Mouse (Mus musculus) neural tube, embryonic 13.5 days (tissue): Measurements from ENCODE around the gene Hist1h2aa. TPM values are rescaled to one million over a fixed set of nuclear protein-coding genes. Genes with fewer than 3 reads are reported as not detected.

Experiments used
- ATAC-seq: fragments of 200-750 bp; cut with Nextera tagmentation; 2 replicates; pipeline ENCODE4 v1.8.0; 2017; ENCODE audit warnings: low read depth, mild to moderate bottlenecking, moderate TSS enrichment, moderate library complexity
- H3K27ac ChIP-seq: fragments of 300-500 bp; sonication (generic); replicated peaks from 2 replicates; pipeline ENCODE4 v1.5.1; 2015; ENCODE audit warnings: moderate library complexity, mild to moderate bottlenecking, inconsistent platforms
- H3K27me3 ChIP-seq: fragments of 300-500 bp; sonication (generic); 2 replicates; pipeline ENCODE4 v1.6.1; 2015; ENCODE audit warnings: mild to moderate bottlenecking, inconsistent platforms
- H3K36me3 ChIP-seq: fragments of 300-500 bp; sonication (generic); 2 replicates; pipeline ENCODE4 v1.6.1; 2015; ENCODE audit warnings: mild to moderate bottlenecking, inconsistent platforms
- H3K4me1 ChIP-seq: fragments of 300-500 bp; sonication (generic); replicated peaks from 2 replicates; pipeline ENCODE4 v1.6.1; 2015; ENCODE audit warnings: inconsistent platforms
- H3K4me2 ChIP-seq: fragments of 300-500 bp; sonication (generic); 2 replicates; pipeline ENCODE4 v1.6.1; 2015; ENCODE audit warnings: inconsistent platforms, mild to moderate bottlenecking, moderate library complexity
- H3K4me3 ChIP-seq: fragments of 300-500 bp; sonication (generic); 2 replicates; pipeline ENCODE4 v1.5.1; 2015; ENCODE audit warnings: mild to moderate bottlenecking, inconsistent platforms
- H3K9ac ChIP-seq: fragments of 300-500 bp; sonication (generic); 2 replicates; pipeline ENCODE4 v1.6.1; 2015; ENCODE audit warnings: moderate library complexity, mild to moderate bottlenecking, inconsistent platforms
- H3K9me3 ChIP-seq: fragments of 300-500 bp; sonication (generic); 2 replicates; pipeline ENCODE4 v1.6.1; 2016; ENCODE audit warnings: inconsistent platforms
- WGBS: fragments of 180-500 bp; shearing (Covaris S2); methylation state at CpG from one replicate; pipeline ENCODE4 v1.1.7; 2015; 5-methylcytosine and 5-hydroxymethylcytosine counted together
- polyA plus RNA-seq: library from polyadenylated mRNA; unstranded; fragments of >200 nt; fragmentation: Nextera tagmentation; extraction: Ambion mirVana; gene quantifications from 2 replicates; pipeline ENCODE4 v1.2.1, GENCODE M21; 2015

Gene Hist1h2aa
- polyA plus RNA-seq = not detected in 2 replicates

DNA sequence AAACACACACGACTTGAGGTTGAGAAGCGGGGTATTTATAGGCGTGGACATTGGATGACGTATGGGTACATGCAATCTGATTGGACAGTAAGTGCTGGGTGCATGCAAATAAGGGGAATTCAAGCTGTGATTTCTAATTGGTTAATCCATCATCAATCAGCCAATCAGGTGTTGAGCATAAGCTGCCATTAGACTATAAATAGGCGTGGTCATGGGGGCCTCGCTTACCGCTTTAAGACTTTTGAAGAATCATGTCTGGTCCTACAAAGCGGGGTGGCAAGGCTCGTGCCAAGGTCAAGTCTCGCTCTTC, at the start of gene Hist1h2aa:
Gene Hist1h2aa, plus strand, starts transcription at position 252 of the 310 bp plus-strand sequence.
- H3K9me3 ChIP-seq = no peaks in the 10 kb centered on the region
- no peaks in the 10 kb centered on the region for H3K4me1 ChIP-seq
- WGBS = 94% methylated on average over 10 of the region's 10 CpGs
- H3K36me3 ChIP-seq = no peaks in the 10 kb centered on the region
- H3K27me3 ChIP-seq = no peaks in the 10 kb centered on the region
- H3K4me3 ChIP-seq = no peak within 1 kb of the TSS
- no peak within 1 kb of the TSS for H3K27ac ChIP-seq
- no peak within 1 kb of the TSS for H3K4me2 ChIP-seq
- H3K9ac ChIP-seq = no peak within 1 kb of the TSS
- ATAC-seq = no peak

GRCm38 (mm10) chr13:23885540-23885939, 48.7 kb upstream of the Hist1h2aa start:
- Histone ChIP-seq H3K27ac (no peak overlapping the region), H3K4me2 (no peak overlapping the region), H3K27me3 (no peaks in the 10 kb centered on the region), H3K4me1 (no peaks in the 10 kb centered on the region), H3K9me3 (no peaks in the 10 kb centered on the region), H3K9ac (no peak overlapping the region), H3K36me3 (no peaks in the 10 kb centered on the region), H3K4me3 (no peak overlapping the region)
- no peak for ATAC-seq
- WGBS = 51% methylated on average over 2 of the region's 2 CpGs

GRCm38 (mm10) chr13:23887026-23887725, 47.1 kb upstream of the Hist1h2aa start:
- Histone ChIP-seq H3K4me2 (no peak overlapping the region), H3K36me3 (no peaks in the 10 kb centered on the region), H3K27me3 (no peaks in the 10 kb centered on the region), H3K9ac (no peak overlapping the region), H3K27ac (no peak overlapping the region), H3K4me1 (no peaks in the 10 kb centered on the region), H3K4me3 (no peak overlapping the region), H3K9me3 (no peaks in the 10 kb centered on the region)
- 84% methylated on average over 3 of the region's 3 CpGs for WGBS
- ATAC-seq = no peak

DNA sequence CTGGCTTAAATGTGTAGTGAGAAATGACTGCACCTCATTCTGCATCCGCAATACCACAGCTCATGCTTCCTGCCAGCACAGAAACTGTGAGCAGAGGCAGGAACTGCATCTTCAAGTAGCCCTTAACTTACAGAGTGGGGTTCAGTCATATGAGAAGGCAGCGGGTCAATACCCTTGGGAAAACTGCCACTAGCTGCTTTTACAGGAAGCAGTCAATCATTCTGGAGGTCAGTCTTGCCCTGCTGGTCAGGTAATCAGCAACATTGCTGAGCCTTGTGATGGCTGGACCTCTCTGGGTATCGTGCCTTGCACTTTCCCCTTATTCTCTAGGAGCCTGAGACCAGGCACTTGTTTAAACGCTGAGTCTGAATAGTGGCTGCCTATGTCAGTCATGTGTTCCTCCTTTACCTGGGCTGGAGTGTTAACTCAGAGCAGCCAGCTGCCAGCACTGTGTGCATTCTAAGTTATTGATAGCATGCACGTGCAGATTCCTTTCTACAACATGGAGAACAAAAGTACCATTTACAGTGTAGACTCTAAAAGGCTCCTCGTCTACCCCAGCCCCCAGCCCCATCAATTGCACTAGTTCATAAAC, 45.2 kb upstream of the Hist1h2aa start:
- no peak overlapping the region for H3K4me3 ChIP-seq
- H3K9me3 ChIP-seq = no peaks in the 10 kb centered on the region
- no peak overlapping the region for H3K4me2 ChIP-seq
- no peak overlapping the region for H3K27ac ChIP-seq
- H3K9ac ChIP-seq = no peak overlapping the region
- peaks cover 8% of the 10 kb centered on the region; the same call in 1 of the 2 replicates for H3K4me1 ChIP-seq
- H3K36me3 ChIP-seq = no peaks in the 10 kb centered on the region
- ATAC-seq = no peak
- WGBS = 61% methylated on average over 6 of the region's 6 CpGs
- no peaks in the 10 kb centered on the region for H3K27me3 ChIP-seq

- no peak for ATAC-seq
- 24% methylated on average over 9 of the region's 9 CpGs for WGBS
- H3K4me2 ChIP-seq = no peak overlapping the region
Observed at GRCm38 (mm10) chr13:23892592-23893268, 41.5 kb upstream of the Hist1h2aa start.

DNA sequence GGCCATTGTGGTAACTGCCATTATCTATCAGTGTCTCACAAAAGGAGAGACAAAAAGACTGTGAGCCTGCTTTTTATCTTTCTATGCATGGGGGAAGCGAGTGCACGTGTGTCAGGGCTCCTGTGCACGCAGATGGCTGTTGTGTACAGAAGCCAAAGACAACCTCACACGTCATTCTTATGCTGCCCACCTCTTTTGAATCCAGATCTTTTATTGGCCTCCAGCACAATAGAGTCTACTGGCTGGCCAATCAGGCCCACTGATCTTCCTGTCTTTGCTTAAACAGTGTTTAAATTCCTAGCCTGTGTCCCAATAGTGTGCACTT, 41.0 kb upstream of the Hist1h2aa start:
- no peaks in the 10 kb centered on the region for H3K9me3 ChIP-seq
- WGBS = 14% methylated on average over 4 of the region's 4 CpGs
- H3K36me3 ChIP-seq = no peaks in the 10 kb centered on the region
- no peak overlapping the region for H3K4me2 ChIP-seq
- peaks cover 8% of the 10 kb centered on the region; the same call in 1 of the 2 replicates for H3K4me1 ChIP-seq
- ATAC-seq = peak; percentile 56; the same call in 1 of the 2 replicates
- no peak overlapping the region for H3K9ac ChIP-seq
- no peaks in the 10 kb centered on the region for H3K27me3 ChIP-seq
- no peak overlapping the region for H3K27ac ChIP-seq
- no peak overlapping the region for H3K4me3 ChIP-seq

More at GRCm38 (mm10) chr13:23892592-23893268, 41.5 kb upstream of the Hist1h2aa start:
- Histone ChIP-seq H3K36me3 (no peaks in the 10 kb centered on the region), H3K9me3 (no peaks in the 10 kb centered on the region), H3K9ac (no peak overlapping the region), H3K27ac (no peak overlapping the region), H3K4me3 (no peak overlapping the region), H3K4me1 (peaks cover 8% of the 10 kb centered on the region; the same call in 1 of the 2 replicates), H3K27me3 (no peaks in the 10 kb centered on the region)

DNA sequence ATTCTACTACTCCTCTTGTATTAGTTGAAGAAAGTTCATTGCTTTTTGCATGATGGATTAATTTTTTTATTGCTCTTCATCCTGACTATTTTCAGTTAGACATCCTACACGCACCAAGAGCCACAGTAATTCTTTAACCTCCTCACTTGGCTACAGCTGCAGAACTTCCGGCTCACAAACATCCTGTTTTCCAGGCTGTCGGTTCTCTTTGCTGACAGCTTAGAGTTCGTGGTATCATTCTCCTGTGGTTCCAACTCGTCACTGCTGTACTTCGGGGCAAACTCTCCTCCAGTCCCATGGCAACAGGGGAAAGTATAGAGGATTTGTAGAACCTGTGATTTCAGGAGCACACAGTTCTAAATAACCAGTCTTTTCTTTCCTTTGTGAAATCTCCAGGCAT, 36.0 kb upstream of the Hist1h2aa start:
- Histone ChIP-seq H3K4me1 (peaks cover 1% of the 10 kb centered on the region; the same call in 1 of the 2 replicates), H3K9me3 (no peaks in the 10 kb centered on the region), H3K9ac (no peak overlapping the region), H3K4me3 (no peak overlapping the region), H3K36me3 (no peaks in the 10 kb centered on the region), H3K4me2 (no peak overlapping the region), H3K27me3 (no peaks in the 10 kb centered on the region), H3K27ac (no peak overlapping the region)
- WGBS = 74% methylated on average over 6 of the region's 6 CpGs
- no peak for ATAC-seq

GRCm38 (mm10) chr13:23906906-23907305, 27.4 kb upstream of the Hist1h2aa start:
- H3K27me3 ChIP-seq = no peaks in the 10 kb centered on the region
- 96% methylated on average over 5 of the region's 5 CpGs for WGBS

DNA sequence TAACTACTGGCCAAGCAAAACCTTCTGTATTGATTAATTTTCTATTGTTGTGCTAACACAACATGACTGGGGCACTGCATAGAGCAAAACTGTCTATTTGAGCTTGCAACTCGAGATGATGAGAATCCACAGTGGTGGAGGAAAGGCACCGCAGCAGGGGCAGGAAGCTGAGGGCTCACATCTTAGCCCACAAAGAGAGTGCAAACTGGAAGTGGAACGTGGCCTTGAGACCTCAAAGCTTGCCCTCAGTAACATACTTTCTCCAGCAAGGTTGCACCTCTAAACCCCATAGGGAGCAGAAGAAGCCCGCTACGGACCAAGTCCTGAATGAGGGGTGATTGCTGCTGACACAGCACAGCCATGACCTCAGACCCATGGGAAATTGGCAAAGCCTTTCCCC, 24.1 kb upstream of the Hist1h2aa start:
- Histone ChIP-seq H3K9me3 (no peaks in the 10 kb centered on the region), H3K9ac (no peak overlapping the region), H3K4me3 (no peak overlapping the region), H3K27me3 (no peaks in the 10 kb centered on the region), H3K27ac (no peak overlapping the region), H3K36me3 (no peaks in the 10 kb centered on the region), H3K4me2 (no peak overlapping the region), H3K4me1 (no peaks in the 10 kb centered on the region)
- WGBS = 81% methylated on average over 5 of the region's 5 CpGs
- ATAC-seq = no peak

More at GRCm38 (mm10) chr13:23906906-23907305, 27.4 kb upstream of the Hist1h2aa start:
- Histone ChIP-seq H3K4me1 (no peaks in the 10 kb centered on the region), H3K27ac (no peak overlapping the region), H3K4me2 (no peak overlapping the region), H3K36me3 (no peaks in the 10 kb centered on the region), H3K9ac (no peak overlapping the region), H3K4me3 (no peak overlapping the region), H3K9me3 (no peaks in the 10 kb centered on the region)
- ATAC-seq = no peak

DNA sequence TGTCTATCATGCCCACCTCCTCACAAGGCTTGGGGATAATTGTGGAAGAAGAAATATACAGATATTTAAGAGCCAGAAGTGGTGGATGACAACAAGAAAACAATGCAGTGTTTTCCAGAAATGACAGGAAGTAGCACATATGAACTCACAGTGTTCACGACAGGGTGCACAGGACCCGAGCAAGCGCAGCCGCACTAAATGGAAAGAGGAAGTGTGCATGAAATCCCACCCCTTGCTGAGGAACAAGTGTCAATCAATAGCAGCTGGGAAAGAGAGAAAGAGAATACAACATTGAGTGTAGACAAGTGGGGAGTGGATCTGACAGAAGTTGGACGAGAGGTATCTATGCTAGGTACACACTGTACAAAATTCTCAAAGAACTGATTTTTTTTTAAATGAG, 22.9 kb upstream of the Hist1h2aa start:
- no peak overlapping the region for H3K27ac ChIP-seq
- H3K4me2 ChIP-seq = no peak overlapping the region
- H3K27me3 ChIP-seq = no peaks in the 10 kb centered on the region
- 85% methylated on average over 5 of the region's 5 CpGs for whole genome bisulfite sequencing
- H3K9me3 ChIP-seq = no peaks in the 10 kb centered on the region
- ATAC-seq = no peak
- no peaks in the 10 kb centered on the region for H3K4me1 ChIP-seq
- H3K4me3 ChIP-seq = no peak overlapping the region
- no peak overlapping the region for H3K9ac ChIP-seq
- no peaks in the 10 kb centered on the region for H3K36me3 ChIP-seq

DNA sequence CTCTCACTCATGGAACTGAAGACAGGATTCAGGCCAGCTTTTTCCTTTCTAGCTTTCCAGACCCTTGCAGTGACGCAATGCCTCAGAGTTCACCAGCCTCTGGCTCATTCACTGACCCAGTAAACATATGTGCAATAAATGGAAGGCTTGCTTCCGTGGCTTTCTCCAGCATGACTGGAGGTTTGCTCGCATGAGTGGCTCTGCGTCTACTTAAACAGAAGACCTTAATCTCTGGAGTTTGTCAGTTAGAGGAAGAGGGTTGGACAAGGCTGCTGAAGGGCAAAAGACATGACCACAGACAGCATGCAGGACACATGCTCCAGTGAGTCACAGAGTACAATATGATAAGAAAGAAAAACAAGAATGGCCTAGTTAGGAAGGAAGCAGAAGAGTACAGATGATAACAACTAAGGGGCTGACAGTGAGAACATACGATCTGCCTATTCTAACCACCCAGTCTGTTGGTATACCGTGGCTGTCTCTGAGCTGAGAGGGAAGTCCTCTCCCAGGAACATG, 20.4 kb upstream of the Hist1h2aa start:
- Histone ChIP-seq H3K27ac (no peak overlapping the region), H3K36me3 (no peaks in the 10 kb centered on the region), H3K27me3 (no peaks in the 10 kb centered on the region), H3K9ac (no peak overlapping the region), H3K9me3 (no peaks in the 10 kb centered on the region), H3K4me1 (no peaks in the 10 kb centered on the region), H3K4me2 (no peak overlapping the region), H3K4me3 (no peak overlapping the region)
- 44% methylated on average over 6 of the region's 6 CpGs for WGBS
- ATAC-seq = no peak

GRCm38 (mm10) chr13:23914376-23915167, 19.7 kb upstream of the Hist1h2aa start, which contains the start of gene Slc17a4:
Gene Slc17a4 (minus strand): TSS chr13:23915009.
- WGBS = 68% methylated on average over 9 of the region's 9 CpGs
- no peaks in the 10 kb centered on the region for H3K9me3 ChIP-seq
- H3K27me3 ChIP-seq = no peaks in the 10 kb centered on the region
- ATAC-seq = no peak
- H3K4me1 ChIP-seq = no peaks in the 10 kb centered on the region
- no peaks in the 10 kb centered on the region for H3K36me3 ChIP-seq
- no peak within 1 kb of the TSS for H3K4me3 ChIP-seq
- H3K4me2 ChIP-seq = no peak within 1 kb of the TSS
- peak within 1 kb of the TSS; percentile 23; the same call in 1 of the 2 replicates for H3K27ac ChIP-seq
- H3K9ac ChIP-seq = no peak within 1 kb of the TSS
